Mouse (Mus musculus) layer of hippocampus, adult 9-10 months (tissue): ENCODE results near the gene Csn1s2b.
"Not testable (repeated sequence)": the region's sequence is repeated elsewhere in the genome, so short reads cannot be mapped to it uniquely, and the experiment has no call there.

Experiments
- DNase-seq: peaks from one replicate; pipeline ENCODE4 v3.0.0; 2022; ENCODE audit warnings: low spot score

Gene Csn1s2b

GRCm38 (mm10) chr5:87807782-87808181 is at the start of gene Csn1s2b:
TSS of gene Csn1s2b (plus strand) at chr5:87808082.
- DNase-seq, result no peak

- no peak for DNase-seq
These were observed 43.3 kb upstream of the Csn1s2b start for GRCm38 (mm10) chr5:87764546-87764945.

- DNase-seq, result not testable (repeated sequence)
These were observed 35.7 kb upstream of the Csn1s2b start for GRCm38 (mm10) chr5:87772151-87772550.

GRCm38 (mm10) chr5:87774267-87774666 is 33.6 kb upstream of the Csn1s2b start, which contains the start of gene Csn1s2a:
TSS of gene Csn1s2a (plus strand) at chr5:87774567.
- no peak for DNase-seq

- no peak for DNase-seq
These were observed 25.2 kb upstream of the Csn1s2b start for GRCm38 (mm10) chr5:87782731-87783130.

- DNase-seq, result no peak
These were observed 1.4 kb downstream of the Csn1s2b start for GRCm38 (mm10) chr5:87809253-87809652.

- DNase-seq, result no peak
These were observed 17.5 kb downstream of the Csn1s2b start, which contains the start of gene Prr27 for GRCm38 (mm10) chr5:87825386-87825785. TSS of gene Prr27 (plus strand) at chr5:87825686.

GRCm38 (mm10) chr5:87855136-87855716 is 47.3 kb downstream of the Csn1s2b start:
- no peak for DNase-seq

- DNase-seq, result no peak
These were observed 62.2 kb downstream of the Csn1s2b start for GRCm38 (mm10) chr5:87870084-87870483.

GRCm38 (mm10) chr5:87871423-87871822 is 63.5 kb downstream of the Csn1s2b start:
- DNase-seq, result no peak
